Mouse (Mus musculus) liver, postnatal 0 days (tissue): ENCODE measurements around the gene Ccdc159. TPM values are rescaled to one million over a fixed set of nuclear protein-coding genes. Genes with fewer than 3 reads are reported as not detected.

Source experiments
- ATAC-seq: fragments of 200-750 bp; cut with Nextera tagmentation; 2 replicates; pipeline ENCODE4 v1.8.0; 2017; ENCODE audit warnings: mild to moderate bottlenecking, moderate library complexity
- DNase-seq: peaks from one replicate; pipeline ENCODE4 v3.0.0-alpha.2; 2016
- H3K27ac ChIP-seq: fragments of 300-500 bp; sonication (generic); 2 replicates; pipeline ENCODE4 v1.5.1; 2014; ENCODE audit warnings: antibody characterized with exemption, moderate library complexity, mild to moderate bottlenecking, low read depth
- H3K27me3 ChIP-seq: fragments of 300-500 bp; sonication (generic); 2 replicates; pipeline ENCODE4 v1.6.1; 2014; ENCODE audit warnings: low read length, control low read depth, mixed read lengths; ENCODE audit not compliant: insufficient read depth
- H3K36me3 ChIP-seq: fragments of 300-500 bp; sonication (generic); replicated peaks from 2 replicates; pipeline ENCODE4 v1.6.1; 2014; ENCODE audit warnings: mild to moderate bottlenecking, control low read depth, low read length, moderate library complexity, mixed read lengths; ENCODE audit not compliant: insufficient read depth
- H3K4me1 ChIP-seq: fragments of 300-500 bp; sonication (generic); 2 replicates; pipeline ENCODE4 v1.6.1; 2014; ENCODE audit warnings: antibody characterized with exemption, mild to moderate bottlenecking, control low read depth; ENCODE audit not compliant: insufficient read depth
- H3K4me2 ChIP-seq: fragments of 300-500 bp; sonication (generic); 2 replicates; pipeline ENCODE4 v1.6.1; 2014; ENCODE audit warnings: low read depth, mild to moderate bottlenecking, low read length, moderate library complexity, mixed read lengths
- H3K4me3 ChIP-seq: fragments of 300-500 bp; sonication (generic); 2 replicates; pipeline ENCODE4 v1.5.1; 2014; ENCODE audit warnings: low read depth, low read length
- H3K9ac ChIP-seq: fragments of 300-500 bp; sonication (generic); replicated peaks from 2 replicates; pipeline ENCODE4 v1.6.1; 2014; ENCODE audit warnings: mild to moderate bottlenecking, moderate library complexity
- H3K9me3 ChIP-seq: fragments of 300-500 bp; sonication (generic); 2 replicates; pipeline ENCODE4 v1.6.1; 2016; ENCODE audit warnings: mild to moderate bottlenecking, control low read depth, low read length, mixed read lengths
- CTCF ChIP-seq: sonication (generic); IDR thresholded peaks from 2 replicates; pipeline ENCODE4 v1.5.1; 2016; ENCODE audit warnings: antibody characterized with exemption, low read depth
- EP300 ChIP-seq: IDR thresholded peaks from 2 replicates; pipeline ENCODE4 v1.6.1; 2016; ENCODE audit warnings: antibody characterized with exemption, low read depth, mild to moderate bottlenecking
- WGBS: fragments of 180-500 bp; shearing (Covaris S2); extraction: QIAGEN DNeasy Blood & Tissue Kit; methylation state at CpG from one replicate; pipeline ENCODE4 v1.1.7; 2014; ENCODE audit not compliant: insufficient replicate concordance; 5-methylcytosine and 5-hydroxymethylcytosine counted together
- polyA plus RNA-seq: library from polyadenylated mRNA; unstranded; fragments of >200 nt; fragmentation: Nextera tagmentation; extraction: Ambion mirVana; gene quantifications from 2 replicates; pipeline ENCODE4 v1.2.1, GENCODE M21; 2015

Gene Ccdc159
- polyA plus RNA-seq, 1 experiment from 2014 or later, result 1.1 TPM

DNA sequence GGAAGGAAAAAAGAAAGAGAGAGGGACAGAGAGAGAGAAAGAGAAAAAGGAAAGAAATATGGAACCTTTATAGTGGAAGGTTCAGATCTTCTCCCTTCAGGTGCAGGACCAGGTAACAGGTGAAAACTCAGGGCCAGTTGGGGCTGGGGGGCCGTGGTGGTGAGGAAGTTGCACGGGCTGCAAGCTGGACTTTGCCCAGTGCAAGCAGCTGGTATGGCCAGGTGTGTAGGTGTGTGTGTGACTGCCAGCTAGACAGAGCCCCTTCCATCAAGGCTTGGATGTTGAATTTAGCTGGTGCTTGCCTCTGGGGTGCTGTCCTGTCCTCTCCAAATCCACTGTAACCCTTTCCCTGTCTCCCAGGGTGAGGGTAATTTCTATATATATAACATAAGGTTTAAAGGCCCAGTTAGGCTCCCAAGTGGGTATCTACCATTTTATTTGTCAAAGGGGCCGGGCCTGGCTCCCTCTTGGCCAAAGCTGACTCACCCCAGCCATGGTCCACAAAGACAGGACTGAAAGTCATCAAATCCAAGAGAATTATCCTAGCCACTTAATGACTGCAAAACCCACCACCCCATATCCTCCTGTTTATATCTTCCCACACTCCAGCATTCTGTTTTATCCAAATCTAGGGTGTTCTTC, 10.3 kb upstream of the Ccdc159 start:
- Histone ChIP-seq H3K4me2 (peak overlapping the region; percentile 96), H3K4me1 (peaks cover 25% of the 10 kb centered on the region), H3K4me3 (peak overlapping the region; percentile 79), H3K9ac (peak overlapping the region; percentile 74), H3K9me3 (no peaks in the 10 kb centered on the region), H3K36me3 (peaks cover 9% of the 10 kb centered on the region), H3K27me3 (no peaks in the 10 kb centered on the region), H3K27ac (peak overlapping the region; percentile 76; the same call in 1 of the 2 replicates)
- whole genome bisulfite sequencing, result 33% methylated on average over 3 of the region's 3 CpGs
- no peak for DNase-seq
- TF ChIP-seq CTCF (no peak), EP300 (no peak)
- no peak for ATAC-seq

DNA sequence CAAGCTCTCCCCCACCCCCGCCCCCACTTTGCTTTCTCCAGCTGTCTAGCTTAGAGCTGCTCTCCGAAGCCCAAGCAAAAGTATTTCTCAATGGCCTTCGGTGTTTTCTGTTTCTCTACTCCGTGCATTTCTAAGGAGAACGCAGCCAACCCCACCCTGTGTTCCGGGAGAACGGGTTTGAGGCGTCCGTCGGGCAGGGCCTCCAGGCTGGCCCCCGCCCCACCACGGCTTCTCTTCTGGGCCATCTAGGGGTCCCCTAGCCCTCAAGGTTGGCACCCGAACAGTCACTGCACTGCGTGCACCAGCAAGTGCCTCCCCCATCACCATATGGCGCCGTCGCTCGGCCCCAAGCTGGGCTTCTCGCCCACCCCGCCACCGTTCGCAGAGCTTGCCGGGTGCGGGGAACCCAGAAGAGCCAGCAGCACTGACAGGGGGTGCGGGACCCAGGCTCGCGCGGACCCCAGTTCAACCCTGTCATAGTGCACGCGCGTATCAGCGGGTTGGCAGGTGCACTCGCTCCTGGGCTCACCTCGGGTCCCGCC, 9.7 kb upstream of the Ccdc159 start:
- ATAC-seq, result peak; percentile 33
- Histone ChIP-seq H3K4me1 (peaks cover 25% of the 10 kb centered on the region), H3K4me3 (peak overlapping the region; percentile 79), H3K27me3 (no peaks in the 10 kb centered on the region), H3K9ac (peak overlapping the region; percentile 74), H3K36me3 (peaks cover 9% of the 10 kb centered on the region), H3K27ac (peak overlapping the region; percentile 76), H3K9me3 (no peaks in the 10 kb centered on the region), H3K4me2 (peak overlapping the region; percentile 96)
- no peak for DNase-seq
- 2% methylated on average over 34 of the region's 35 CpGs for WGBS
- no peak for TF ChIP-seq CTCF
- TF ChIP-seq EP300, result no peak

DNA sequence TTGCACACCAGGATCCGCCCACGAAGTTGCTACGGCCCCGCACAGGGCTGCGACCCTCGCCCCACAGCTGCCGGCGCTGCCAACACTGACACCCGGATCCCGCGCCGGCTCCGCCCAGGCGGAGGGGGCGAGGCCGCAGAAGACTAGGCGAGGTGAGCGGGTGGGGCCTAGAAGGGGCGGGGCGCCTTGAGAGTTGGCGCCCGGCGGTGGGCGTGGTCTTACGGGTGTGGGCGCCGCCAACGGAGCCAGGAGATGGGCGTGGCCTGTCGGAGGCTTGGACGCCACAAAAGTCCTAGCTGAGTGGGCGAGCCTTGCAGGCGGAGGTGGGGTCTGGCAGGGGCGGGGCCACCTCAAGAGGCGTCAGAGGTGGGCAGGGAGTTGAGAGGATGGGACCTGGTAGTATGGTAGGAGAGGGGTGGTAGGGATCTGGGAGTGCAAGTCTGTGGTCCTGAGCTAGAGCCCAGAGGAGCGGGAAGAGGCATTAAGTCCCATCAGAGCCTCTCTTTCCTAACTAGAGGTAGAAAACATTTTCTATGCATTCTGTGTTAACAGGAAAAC, 9.2 kb upstream of the Ccdc159 start, which contains the start of gene Rab3d:
Gene Rab3d (minus strand): TSS at position 158 of the 558 bp plus-strand sequence.
- peak within 1 kb of the TSS; percentile 79 for H3K4me3 ChIP-seq
- H3K36me3 ChIP-seq, result peaks cover 9% of the 10 kb centered on the region
- H3K4me1 ChIP-seq, result peaks cover 27% of the 10 kb centered on the region
- peak within 1 kb of the TSS; percentile 74 for H3K9ac ChIP-seq
- H3K9me3 ChIP-seq, result no peaks in the 10 kb centered on the region
- under 1% methylated on average over 34 of the region's 36 CpGs for WGBS
- no peaks in the 10 kb centered on the region for H3K27me3 ChIP-seq
- TF ChIP-seq CTCF, result no peak
- no peak for TF ChIP-seq EP300
- H3K27ac ChIP-seq, result peak within 1 kb of the TSS; percentile 76
- peak within 1 kb of the TSS; percentile 96 for H3K4me2 ChIP-seq
- DNase-seq (peak; percentile 99), ATAC-seq (peak; percentile 95)

DNA sequence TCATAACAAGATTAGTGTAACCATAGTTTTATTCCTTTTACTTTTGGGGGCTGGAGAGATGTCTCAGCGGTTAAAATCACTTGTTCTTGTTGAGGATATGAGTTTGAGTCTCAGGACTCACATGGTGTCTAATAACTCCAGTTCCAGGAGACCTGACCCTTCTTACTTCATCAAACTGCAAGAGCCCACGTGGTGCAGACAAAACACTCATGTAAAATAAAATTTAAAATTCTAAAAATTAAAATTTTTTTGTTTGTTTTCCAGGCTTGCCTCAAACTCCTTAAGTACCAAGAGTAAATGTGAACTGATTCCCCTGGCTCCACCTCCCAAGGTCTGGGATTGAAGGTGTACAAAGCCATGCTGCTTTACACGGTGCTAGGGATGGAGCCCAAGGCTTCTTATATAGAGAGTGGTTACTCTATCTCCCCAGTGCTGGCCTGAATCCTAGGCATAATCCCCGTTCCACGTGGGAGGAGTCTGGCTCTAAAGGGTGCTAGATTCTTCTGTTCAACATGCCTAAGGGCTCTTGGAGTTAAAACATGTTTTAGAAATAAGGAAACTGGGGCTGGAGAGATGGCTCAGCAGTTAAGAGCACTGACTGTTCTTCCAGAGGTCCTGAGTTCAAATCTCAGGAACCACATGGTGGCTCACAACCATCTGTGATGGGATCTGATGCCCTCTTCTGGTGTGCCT, 8.4 kb upstream of the Ccdc159 start:
- peak overlapping the region; percentile 28; the same call in 1 of the 2 replicates for H3K9ac ChIP-seq
- H3K4me2 ChIP-seq, result peak overlapping the region; percentile 96
- peaks cover 34% of the 10 kb centered on the region for H3K4me1 ChIP-seq
- 26% methylated on average over 5 of the region's 5 CpGs for WGBS
- DNase-seq (no peak), ATAC-seq (no peak)
- H3K27me3 ChIP-seq, result no peaks in the 10 kb centered on the region
- no peak overlapping the region for H3K27ac ChIP-seq
- peak overlapping the region; percentile 79 for H3K4me3 ChIP-seq
- H3K36me3 ChIP-seq, result peaks cover 9% of the 10 kb centered on the region
- no peak for TF ChIP-seq EP300
- TF ChIP-seq CTCF, result no peak
- no peaks in the 10 kb centered on the region for H3K9me3 ChIP-seq

DNA sequence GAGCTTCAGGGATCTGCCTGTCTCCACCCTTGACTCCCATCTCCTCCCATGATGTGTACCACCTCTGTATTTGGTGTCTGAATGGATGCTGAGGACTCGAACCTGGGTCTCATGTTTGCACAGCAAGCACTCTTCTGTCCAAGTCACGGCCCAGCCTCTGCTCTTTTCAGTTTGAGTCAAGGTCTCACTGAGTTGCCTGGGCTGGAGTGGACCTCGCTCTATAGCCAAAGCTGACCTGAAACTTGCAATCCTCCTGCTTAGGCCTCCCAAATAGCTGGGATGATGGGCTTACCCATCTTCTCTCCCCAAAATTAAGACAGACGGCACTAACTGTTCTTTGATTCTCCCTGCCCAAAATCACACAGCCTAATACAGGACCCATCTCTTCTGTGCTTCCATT, 4.2 kb upstream of the Ccdc159 start:
- Histone ChIP-seq H3K9me3 (no peaks in the 10 kb centered on the region), H3K4me1 (peaks cover 42% of the 10 kb centered on the region), H3K36me3 (no peaks in the 10 kb centered on the region), H3K27me3 (no peaks in the 10 kb centered on the region), H3K4me2 (no peak overlapping the region), H3K4me3 (no peak overlapping the region), H3K9ac (no peak overlapping the region), H3K27ac (peak overlapping the region; percentile 92)
- 71% methylated on average over 4 of the region's 4 CpGs for WGBS
- no peak for ATAC-seq
- DNase-seq, result no peak
- TF ChIP-seq EP300 (no peak), CTCF (no peak)
